Mouse (Mus musculus) C2C12 (cell line): ENCODE results near the gene Rufy3. TPM values are rescaled to one million over a fixed set of nuclear protein-coding genes. Genes with fewer than 3 reads are reported as not detected.
A peak's percentile ranks its signal among the peaks of the same experiment; 100 is the strongest.

Experiments used
- H3K27me3 ChIP-seq: one replicate; pipeline ENCODE4 v1.6.1; 2011; ENCODE audit not compliant: control insufficient read depth, insufficient read depth, insufficient read length
- H3K36me3 ChIP-seq: one replicate; pipeline ENCODE4 v1.6.1; 2011; ENCODE audit not compliant: control insufficient read depth, insufficient read depth
- H3K4me3 ChIP-seq: one replicate; pipeline ENCODE4 v1.5.1; 2011; ENCODE audit warnings: mild to moderate bottlenecking, control low read depth; ENCODE audit not compliant: poor library complexity, insufficient read depth, severe bottlenecking
- H3K79me2 ChIP-seq: one replicate; pipeline ENCODE4 v1.6.1; 2011; ENCODE audit not compliant: control insufficient read depth, insufficient read depth
- H3K79me3 ChIP-seq: one replicate; pipeline ENCODE4 v1.6.1; 2011; ENCODE audit warnings: low read depth, control low read depth
- H3ac ChIP-seq: one replicate; pipeline ENCODE3; 2011; ENCODE audit warnings: low read depth; ENCODE audit not compliant: control insufficient read depth, insufficient read length
- CEBPB ChIP-seq: IDR thresholded peaks from one replicate; pipeline ENCODE4 v1.6.1; 2011; ENCODE audit warnings: low read depth, mild to moderate bottlenecking, control low read depth, moderate library complexity
- CTCF ChIP-seq: IDR thresholded peaks from one replicate; pipeline ENCODE4 v1.5.1; 2011; ENCODE audit not compliant: control insufficient read depth, insufficient read depth, insufficient read length
- FOSL1 ChIP-seq: IDR thresholded peaks from one replicate; pipeline ENCODE4 v1.8.0; 2011; ENCODE audit warnings: mild to moderate bottlenecking, low read length; ENCODE audit not compliant: poor library complexity, insufficient read depth, severe bottlenecking
- MAX ChIP-seq: IDR thresholded peaks from one replicate; pipeline ENCODE4 v1.6.1; 2011; ENCODE audit warnings: mild to moderate bottlenecking, control low read depth
- MYOD1 ChIP-seq: IDR thresholded peaks from one replicate; pipeline ENCODE4 v1.6.1; 2011; ENCODE audit warnings: low read depth; ENCODE audit not compliant: control insufficient read depth, insufficient read length
- MYOG ChIP-seq: IDR thresholded peaks from one replicate; pipeline ENCODE4 v1.6.1; 2011; ENCODE audit not compliant: control insufficient read depth, insufficient read length; ENCODE audit errors: extremely low read depth
- USF1 ChIP-seq: IDR thresholded peaks from one replicate; pipeline ENCODE4 v1.6.1; 2011; ENCODE audit warnings: low read depth, mild to moderate bottlenecking, control low read depth, moderate library complexity
- polyA plus RNA-seq: library from polyadenylated mRNA; unstranded; fragments of >200 nt; fragmentation: generic; extraction: Trizol; gene quantifications from one replicate; pipeline ENCODE4 v1.2.1, GENCODE M21; 2012; ENCODE audit warnings: missing spikeins

The Rufy3 gene
- polyA plus RNA-seq, 1 experiment, result 3.5 TPM

- Histone ChIP-seq H3K79me3 (peaks cover 13% of the 10 kb centered on the region), H3K79me2 (peaks cover 34% of the 10 kb centered on the region), H3ac (peak within 1 kb of the TSS; percentile 84), H3K4me3 (peak within 1 kb of the TSS; percentile 66), H3K36me3 (peaks cover 23% of the 10 kb centered on the region), H3K27me3 (no peaks in the 10 kb centered on the region)
- peak; percentile 28 for TF ChIP-seq MAX
- TF ChIP-seq CEBPB, result no peak
Observed at GRCm38 (mm10) chr5:88675443-88676387, 110.9 kb downstream of the Rufy3 start, which contains the start of gene Grsf1. Gene Grsf1, minus strand, starts transcription at chr5:88676171.

GRCm38 (mm10) chr5:88678929-88679328 lies 114.1 kb downstream of the Rufy3 start:
- TF ChIP-seq USF1 (no peak), MAX (no peak), FOSL1 (no peak), MYOD1 (no peak), CTCF (no peak), MYOG (no peak), CEBPB (no peak)
- H3K79me2 ChIP-seq, result peaks cover 19% of the 10 kb centered on the region
- H3K27me3 ChIP-seq, result no peaks in the 10 kb centered on the region
- no peaks in the 10 kb centered on the region for H3K36me3 ChIP-seq
- no peak overlapping the region for H3ac ChIP-seq
- no peak overlapping the region for H3K4me3 ChIP-seq
- H3K79me3 ChIP-seq, result peaks cover 10% of the 10 kb centered on the region

- Histone ChIP-seq H3K4me3 (no peak overlapping the region), H3K79me2 (peaks cover 15% of the 10 kb centered on the region), H3ac (no peak overlapping the region), H3K79me3 (peaks cover 7% of the 10 kb centered on the region), H3K36me3 (no peaks in the 10 kb centered on the region), H3K27me3 (no peaks in the 10 kb centered on the region)
- TF ChIP-seq CEBPB (no peak), MYOD1 (no peak), FOSL1 (no peak), MAX (no peak), USF1 (no peak), MYOG (no peak), CTCF (no peak)
Observed at GRCm38 (mm10) chr5:88679341-88679740, 114.5 kb downstream of the Rufy3 start.

- Histone ChIP-seq H3ac (no peak overlapping the region), H3K27me3 (no peaks in the 10 kb centered on the region), H3K79me3 (no peaks in the 10 kb centered on the region), H3K4me3 (no peak overlapping the region), H3K36me3 (no peaks in the 10 kb centered on the region), H3K79me2 (peaks cover 3% of the 10 kb centered on the region)
- TF ChIP-seq CTCF (no peak), MYOG (no peak), USF1 (no peak), CEBPB (no peak), FOSL1 (no peak), MYOD1 (no peak), MAX (no peak)
Observed at GRCm38 (mm10) chr5:88680567-88680966, 115.7 kb downstream of the Rufy3 start.

GRCm38 (mm10) chr5:88683706-88684105 lies 118.9 kb downstream of the Rufy3 start:
- no peak for TF ChIP-seq CTCF
- no peaks in the 10 kb centered on the region for H3K27me3 ChIP-seq
- H3K36me3 ChIP-seq, result no peaks in the 10 kb centered on the region
- H3K79me3 ChIP-seq, result no peaks in the 10 kb centered on the region
- no peaks in the 10 kb centered on the region for H3K79me2 ChIP-seq
- H3K4me3 ChIP-seq, result no peak overlapping the region
- no peak overlapping the region for H3ac ChIP-seq

- H3ac ChIP-seq, result no peak overlapping the region
- no peaks in the 10 kb centered on the region for H3K79me3 ChIP-seq
- H3K79me2 ChIP-seq, result no peaks in the 10 kb centered on the region
- no peak overlapping the region for H3K4me3 ChIP-seq
- TF ChIP-seq USF1, result no peak
- TF ChIP-seq CEBPB, result no peak
- TF ChIP-seq MAX, result no peak
- no peak for TF ChIP-seq FOSL1
- no peak for TF ChIP-seq MYOG
- TF ChIP-seq CTCF, result no peak
- TF ChIP-seq MYOD1, result no peak
- H3K27me3 ChIP-seq, result no peaks in the 10 kb centered on the region
- H3K36me3 ChIP-seq, result no peaks in the 10 kb centered on the region
Observed at GRCm38 (mm10) chr5:88684226-88684625, 119.4 kb downstream of the Rufy3 start.
